Mouse (Mus musculus) lung, embryonic 15.5 days (tissue): Measurements from ENCODE around the gene Gm11492. TPM values are rescaled to one million over a fixed set of nuclear protein-coding genes. Genes with fewer than 3 reads are reported as not detected.

ENCODE experiments used
- ATAC-seq: fragments of 200-750 bp; cut with Nextera tagmentation; 2 replicates; pipeline ENCODE4 v1.8.0; 2017; ENCODE audit warnings: moderate number of reproducible peaks, borderline replicate concordance; ENCODE audit not compliant: low FRiP score, low TSS enrichment; ENCODE audit errors: extremely low read depth
- H3K27ac ChIP-seq: fragments of 300-500 bp; sonication (generic); 2 replicates; pipeline ENCODE4 v1.5.1; 2015; ENCODE audit warnings: moderate library complexity, mild to moderate bottlenecking, inconsistent platforms
- H3K27me3 ChIP-seq: fragments of 300-500 bp; sonication (generic); 2 replicates; pipeline ENCODE4 v1.6.1; 2015; ENCODE audit warnings: inconsistent platforms
- H3K36me3 ChIP-seq: fragments of 300-500 bp; sonication (generic); 2 replicates; pipeline ENCODE4 v1.6.1; 2015; ENCODE audit warnings: inconsistent platforms
- H3K4me1 ChIP-seq: fragments of 300-500 bp; sonication (generic); 2 replicates; pipeline ENCODE4 v1.6.1; 2015; ENCODE audit warnings: inconsistent platforms
- H3K4me2 ChIP-seq: fragments of 300-500 bp; sonication (generic); 2 replicates; pipeline ENCODE4 v1.6.1; 2015; ENCODE audit warnings: inconsistent platforms, mild to moderate bottlenecking, moderate library complexity
- H3K4me3 ChIP-seq: fragments of 300-500 bp; sonication (generic); 2 replicates; pipeline ENCODE4 v1.5.1; 2015; ENCODE audit warnings: mild to moderate bottlenecking, inconsistent platforms
- H3K9ac ChIP-seq: fragments of 300-500 bp; sonication (generic); 2 replicates; pipeline ENCODE4 v1.6.1; 2015; ENCODE audit warnings: inconsistent platforms
- H3K9me3 ChIP-seq: fragments of 300-500 bp; sonication (generic); 2 replicates; pipeline ENCODE4 v1.6.1; 2016; ENCODE audit warnings: inconsistent platforms
- whole genome bisulfite sequencing: fragments of 180-500 bp; shearing (Covaris S2); methylation state at CpG from one replicate; pipeline ENCODE4 v1.1.7; 2015; 5-methylcytosine and 5-hydroxymethylcytosine counted together
- polyA plus RNA-seq: library from polyadenylated mRNA; unstranded; fragments of >200 nt; fragmentation: Nextera tagmentation; extraction: Ambion mirVana; gene quantifications from 2 replicates; pipeline ENCODE4 v1.2.1, GENCODE M21; 2015

The Gm11492 gene
- polyA plus RNA-seq, 1 experiment from 2014 or later, result not detected

GRCm38 (mm10) chr11:87555106-87555703, 11.2 kb upstream of the Gm11492 start:
- H3K36me3 ChIP-seq, result no peaks in the 10 kb centered on the region
- 11% methylated on average over 2 of the region's 2 CpGs for WGBS
- peak; percentile 73; the same call in 1 of the 2 replicates for ATAC-seq
- H3K4me1 ChIP-seq, result peaks cover 15% of the 10 kb centered on the region
- H3K4me2 ChIP-seq, result no peak overlapping the region
- H3K4me3 ChIP-seq, result no peak overlapping the region
- H3K9me3 ChIP-seq, result no peaks in the 10 kb centered on the region
- peak overlapping the region; percentile 58 for H3K27ac ChIP-seq
- no peaks in the 10 kb centered on the region for H3K27me3 ChIP-seq
- no peak overlapping the region for H3K9ac ChIP-seq

DNA sequence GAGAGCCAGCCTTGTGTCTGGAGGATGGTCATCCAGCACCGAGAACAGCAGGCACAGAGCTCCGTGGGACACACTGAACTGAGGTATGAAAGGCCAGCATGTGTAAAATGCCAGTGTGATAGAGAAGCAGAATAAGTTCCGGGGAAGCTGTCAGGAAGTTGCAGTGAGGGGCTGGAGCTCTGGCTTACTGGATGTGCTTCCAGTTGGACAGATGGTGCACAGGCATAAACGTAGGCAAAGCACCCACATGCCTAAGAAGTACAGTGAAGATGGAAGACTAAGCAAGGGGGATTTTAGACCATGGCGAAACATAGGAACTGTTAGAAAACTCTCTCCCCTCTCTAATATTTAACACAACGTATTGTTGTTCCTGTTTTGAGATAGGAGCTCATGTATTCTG, 5.2 kb upstream of the Gm11492 start:
- Histone ChIP-seq H3K4me2 (no peak overlapping the region), H3K4me1 (no peaks in the 10 kb centered on the region), H3K36me3 (no peaks in the 10 kb centered on the region), H3K9ac (no peak overlapping the region), H3K27me3 (no peaks in the 10 kb centered on the region), H3K27ac (no peak overlapping the region), H3K4me3 (no peak overlapping the region), H3K9me3 (no peaks in the 10 kb centered on the region)
- no peak for ATAC-seq
- WGBS, result 52% methylated on average over 6 of the region's 6 CpGs

DNA sequence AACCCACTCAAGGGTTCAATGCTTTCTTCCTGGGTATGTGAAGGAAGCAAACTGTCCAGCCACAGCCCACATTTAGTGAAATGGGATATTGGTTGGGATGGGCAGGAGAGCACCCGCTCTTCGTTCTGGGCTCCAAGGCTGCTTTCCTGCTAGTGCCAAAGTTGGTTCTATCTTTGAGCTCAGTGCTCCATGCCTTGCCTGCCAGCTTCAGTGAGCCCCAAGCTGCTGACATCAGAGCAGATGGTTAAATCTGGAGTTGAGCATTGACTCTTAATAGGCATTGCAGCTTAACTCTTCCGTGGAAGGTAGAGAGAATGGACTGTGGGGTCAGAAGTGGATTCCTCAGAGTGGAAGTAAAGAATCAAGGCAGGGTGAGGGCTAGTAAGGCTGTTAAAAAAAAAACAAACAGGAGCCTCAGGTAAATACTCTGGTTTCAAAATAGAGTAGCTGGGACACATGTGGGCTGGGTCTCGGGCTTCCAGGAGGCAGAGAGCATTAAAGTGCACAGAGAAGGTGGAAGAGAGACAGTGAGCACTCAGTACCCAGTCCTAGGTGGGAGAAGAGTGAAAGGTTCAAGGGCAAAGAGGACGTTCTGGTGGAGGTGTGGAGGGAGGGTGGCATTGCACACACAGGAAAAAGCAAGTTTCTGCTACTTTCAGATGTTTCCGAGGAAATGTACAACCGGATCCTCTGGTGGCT, 2.0 kb downstream of the Gm11492 start, which contains the start of gene Sept4:
Sept4 (plus strand) TSS at position 649 of the 699 bp plus-strand sequence.
- no peak for ATAC-seq
- WGBS, result 78% methylated on average over 7 of the region's 7 CpGs

DNA sequence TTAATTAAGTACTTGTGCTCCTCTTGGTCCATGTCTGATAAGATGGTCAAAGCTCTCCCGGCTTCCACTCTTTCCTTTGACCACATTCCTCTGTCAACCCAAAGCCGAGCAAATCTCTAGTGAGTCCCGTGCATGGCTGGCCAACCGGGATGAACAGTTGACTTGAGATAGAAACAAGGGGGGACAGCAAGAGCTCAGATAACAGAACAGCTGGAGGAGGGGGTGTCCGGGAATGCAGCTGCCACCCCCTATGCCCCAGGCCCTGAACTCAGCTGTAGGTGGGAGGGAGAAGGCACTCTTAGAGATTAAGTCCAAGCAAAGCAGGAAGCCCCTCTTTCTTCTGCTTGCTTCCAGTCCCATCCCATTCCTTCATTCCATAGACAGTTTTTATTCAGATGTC, 4.3 kb downstream of the Gm11492 start:
- H3K4me1 ChIP-seq, result peaks cover 13% of the 10 kb centered on the region
- no peaks in the 10 kb centered on the region for H3K36me3 ChIP-seq
- H3K9me3 ChIP-seq, result no peaks in the 10 kb centered on the region
- H3K4me3 ChIP-seq, result no peak overlapping the region
- no peak overlapping the region for H3K27ac ChIP-seq
- WGBS, result 50% methylated on average over 5 of the region's 5 CpGs
- no peaks in the 10 kb centered on the region for H3K27me3 ChIP-seq
- no peak overlapping the region for H3K9ac ChIP-seq
- H3K4me2 ChIP-seq, result no peak overlapping the region
- ATAC-seq, result no peak

More for the DNA sequence above, 2.0 kb downstream of the Gm11492 start, which contains the start of gene Sept4:
- no peak within 1 kb of the TSS for H3K9ac ChIP-seq
- no peaks in the 10 kb centered on the region for H3K9me3 ChIP-seq
- no peak within 1 kb of the TSS for H3K4me2 ChIP-seq
- H3K27me3 ChIP-seq, result no peaks in the 10 kb centered on the region
- no peaks in the 10 kb centered on the region for H3K36me3 ChIP-seq
- H3K4me3 ChIP-seq, result no peak within 1 kb of the TSS
- peaks cover 8% of the 10 kb centered on the region for H3K4me1 ChIP-seq
- H3K27ac ChIP-seq, result no peak within 1 kb of the TSS

- Histone ChIP-seq H3K27ac (no peak overlapping the region), H3K9me3 (no peaks in the 10 kb centered on the region), H3K4me3 (no peak overlapping the region), H3K9ac (no peak overlapping the region), H3K4me1 (peaks cover 13% of the 10 kb centered on the region), H3K27me3 (no peaks in the 10 kb centered on the region), H3K36me3 (no peaks in the 10 kb centered on the region), H3K4me2 (no peak overlapping the region)
- 91% methylated on average over 1 of the region's 1 CpGs for WGBS
- ATAC-seq, result no peak
Measured at GRCm38 (mm10) chr11:87571361-87571950, 5.0 kb downstream of the Gm11492 start.

DNA sequence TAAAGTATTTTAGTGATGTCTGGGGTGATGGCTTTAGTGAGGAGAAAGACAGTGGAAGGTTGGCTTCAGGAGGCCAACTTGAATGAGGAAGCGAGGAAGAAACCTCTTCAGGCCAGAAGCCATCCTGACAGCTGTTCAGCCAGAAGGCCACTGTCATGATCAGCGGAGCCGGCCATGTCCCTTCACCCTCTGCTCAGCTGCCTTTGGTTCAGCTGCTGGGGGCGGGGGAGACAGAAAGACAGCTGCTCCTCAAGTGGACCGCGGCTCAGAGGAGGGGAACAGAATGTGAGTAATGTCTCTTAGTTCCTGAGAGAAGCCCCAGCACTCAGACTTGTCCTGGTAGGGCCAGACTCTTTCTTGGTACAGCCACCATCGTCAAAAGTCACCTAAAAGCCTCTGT, 7.3 kb downstream of the Gm11492 start:
- Histone ChIP-seq H3K36me3 (no peaks in the 10 kb centered on the region), H3K4me2 (no peak overlapping the region), H3K9ac (no peak overlapping the region), H3K4me1 (peaks cover 27% of the 10 kb centered on the region), H3K27me3 (no peaks in the 10 kb centered on the region), H3K27ac (no peak overlapping the region), H3K4me3 (no peak overlapping the region), H3K9me3 (no peaks in the 10 kb centered on the region)
- 60% methylated on average over 7 of the region's 7 CpGs for WGBS
- no peak for ATAC-seq

DNA sequence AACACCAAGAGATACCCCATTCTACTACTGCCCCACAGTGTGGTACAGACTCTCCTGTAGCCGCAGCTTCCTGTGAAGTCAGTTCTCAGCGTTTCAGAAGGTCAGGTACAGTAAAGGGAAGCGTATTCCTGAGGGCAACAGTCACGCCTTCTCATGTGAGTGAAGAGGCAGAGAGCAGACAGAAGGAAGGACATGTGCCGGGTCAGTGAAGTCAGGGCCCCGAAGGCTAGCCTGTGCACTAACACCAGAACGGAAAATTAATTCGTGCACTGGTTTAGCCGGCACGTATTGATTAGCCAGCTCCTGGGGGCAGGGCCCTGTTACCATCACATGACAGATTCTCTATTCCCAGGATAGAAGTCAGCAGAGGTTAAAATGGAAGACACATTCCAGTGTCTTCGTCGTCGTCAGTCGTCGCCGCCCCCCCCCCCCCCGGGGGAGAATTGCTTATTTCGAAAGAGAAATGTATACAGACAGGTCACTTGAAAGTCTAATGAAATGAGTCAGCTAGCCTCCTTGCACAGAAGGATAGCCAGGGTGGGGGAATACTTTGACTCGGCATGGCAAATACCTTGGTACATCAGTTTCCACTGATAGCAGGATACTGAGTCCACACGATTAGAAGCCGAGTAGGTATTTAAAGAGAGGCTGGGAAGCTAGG, 8.2 kb downstream of the Gm11492 start:
- Histone ChIP-seq H3K4me3 (no peak overlapping the region), H3K4me2 (no peak overlapping the region), H3K27ac (no peak overlapping the region), H3K36me3 (no peaks in the 10 kb centered on the region), H3K4me1 (peaks cover 31% of the 10 kb centered on the region), H3K9ac (no peak overlapping the region), H3K27me3 (no peaks in the 10 kb centered on the region), H3K9me3 (no peaks in the 10 kb centered on the region)
- 43% methylated on average over 21 of the region's 21 CpGs for WGBS
- ATAC-seq, result no peak

- no peaks in the 10 kb centered on the region for H3K27me3 ChIP-seq
- ATAC-seq, result no peak
- peak overlapping the region; percentile 48 for H3K9ac ChIP-seq
- no peaks in the 10 kb centered on the region for H3K36me3 ChIP-seq
- H3K9me3 ChIP-seq, result no peaks in the 10 kb centered on the region
- peak overlapping the region; percentile 82 for H3K4me2 ChIP-seq
- peak overlapping the region; percentile 56 for H3K4me3 ChIP-seq
- H3K27ac ChIP-seq, result peak overlapping the region; percentile 84; the same call in 1 of the 2 replicates
- H3K4me1 ChIP-seq, result peaks cover 42% of the 10 kb centered on the region
- 31% methylated on average over 6 of the region's 6 CpGs for WGBS
Measured at GRCm38 (mm10) chr11:87577601-87578248, 11.3 kb downstream of the Gm11492 start.

- H3K4me1 ChIP-seq, result peaks cover 42% of the 10 kb centered on the region
- H3K9ac ChIP-seq, result peak overlapping the region; percentile 48
- no peaks in the 10 kb centered on the region for H3K36me3 ChIP-seq
- peak overlapping the region; percentile 56 for H3K4me3 ChIP-seq
- no peaks in the 10 kb centered on the region for H3K9me3 ChIP-seq
- H3K4me2 ChIP-seq, result peak overlapping the region; percentile 82
- H3K27ac ChIP-seq, result peak overlapping the region; percentile 84
- H3K27me3 ChIP-seq, result no peaks in the 10 kb centered on the region
- under 1% methylated on average over 40 of the region's 40 CpGs for WGBS
- ATAC-seq, result peak; percentile 69
Measured at GRCm38 (mm10) chr11:87578249-87578962, 12.0 kb downstream of the Gm11492 start.

GRCm38 (mm10) chr11:87578963-87579601, 12.6 kb downstream of the Gm11492 start:
- H3K36me3 ChIP-seq, result no peaks in the 10 kb centered on the region
- WGBS, result 9% methylated on average over 10 of the region's 10 CpGs
- H3K9me3 ChIP-seq, result no peaks in the 10 kb centered on the region
- peak overlapping the region; percentile 56 for H3K4me3 ChIP-seq
- peak overlapping the region; percentile 84 for H3K27ac ChIP-seq
- peaks cover 44% of the 10 kb centered on the region for H3K4me1 ChIP-seq
- ATAC-seq, result peak; percentile 51
- H3K9ac ChIP-seq, result peak overlapping the region; percentile 48; the same call in 1 of the 2 replicates
- H3K4me2 ChIP-seq, result peak overlapping the region; percentile 82
- H3K27me3 ChIP-seq, result no peaks in the 10 kb centered on the region
